ENCODE assay signal across 8 mouse cellular contexts in genomic region chr9:107478979-107479378, GRCm38 (mm10). TPM values are rescaled to one million over a fixed set of nuclear protein-coding genes. Genes with fewer than 3 reads are reported as not detected.
DNase-seq lines count a peak whose midpoint lies in the region; ATAC-seq and TF ChIP-seq lines count a peak whose summit lies in the region.

No protein-coding gene starts in this region.

- no peak overlapping the region for H3K4me2 ChIP-seq in intestine, postnatal 0 days (replicated peaks; ENCODE audit: low read depth)
- H3K4me2 ChIP-seq in intestine, embryonic 15.5 days (replicated peaks), result no peak overlapping the region
- H3K4me2 ChIP-seq in hindbrain, embryonic 13.5 days, result peak overlapping the region; percentile 31
- H3K4me2 ChIP-seq in midbrain, embryonic 16.5 days (ENCODE audit: low read length), result no peak overlapping the region

- H3K9ac ChIP-seq in intestine, postnatal 0 days (ENCODE audit: low read depth, low read length), result no peak overlapping the region
- H3K9ac ChIP-seq in intestine, embryonic 15.5 days, result no peak overlapping the region
- H3K9ac ChIP-seq in hindbrain, embryonic 13.5 days, result peak overlapping the region; percentile 35; the same call in 1 of the 2 replicates
- H3K9ac ChIP-seq in midbrain, embryonic 16.5 days (ENCODE audit: low read depth, low read length), result peak overlapping the region; percentile 45

- ATAC-seq in intestine, postnatal 0 days, result no peak
- no peak for ATAC-seq in intestine, embryonic 15.5 days
- no peak for ATAC-seq in hindbrain, embryonic 13.5 days (ENCODE audit: low FRiP score)
- ATAC-seq in midbrain, embryonic 16.5 days, result no peak

- no peaks in the 10 kb centered on the region for H3K27me3 ChIP-seq in intestine, postnatal 0 days (replicated peaks; ENCODE audit: control insufficient read depth, insufficient read depth, low read length)
- peaks cover 8% of the 10 kb centered on the region; the same call in 1 of the 2 replicates for H3K27me3 ChIP-seq in intestine, embryonic 15.5 days (replicated peaks)
- no peaks in the 10 kb centered on the region for H3K27me3 ChIP-seq in hindbrain, embryonic 13.5 days
- H3K27me3 ChIP-seq in midbrain, embryonic 16.5 days (ENCODE audit: control insufficient read depth, insufficient read depth, low read depth, low read length), result no peaks in the 10 kb centered on the region

- TF ChIP-seq CTCF in intestine, postnatal 0 days (IDR thresholded peaks at IDR 0.05; ENCODE audit: low read depth), result peak; percentile 40

- DNase-seq in ZHBTc4 (ENCODE audit: low read depth, low spot score), result peak; percentile 79
- no peak for DNase-seq in thymus, postnatal 14 days
- no peak for DNase-seq in right cerebral cortex, postnatal 25 days
- no peak for DNase-seq in frontal cortex, postnatal 14 days (ENCODE audit: low spot score in 2 of 2)

- no peaks in the 10 kb centered on the region for H3K9me3 ChIP-seq in intestine, postnatal 0 days (ENCODE audit: control insufficient read depth)
- H3K9me3 ChIP-seq in intestine, embryonic 15.5 days, result no peaks in the 10 kb centered on the region
- no peaks in the 10 kb centered on the region for H3K9me3 ChIP-seq in hindbrain, embryonic 13.5 days
- no peaks in the 10 kb centered on the region for H3K9me3 ChIP-seq in midbrain, embryonic 16.5 days (replicated peaks; ENCODE audit: control insufficient read depth, low read length, poor library complexity, severe bottlenecking)

- no peak overlapping the region for H3K27ac ChIP-seq in intestine, postnatal 0 days (ENCODE audit: low read depth, low read length)
- H3K27ac ChIP-seq in intestine, embryonic 15.5 days, result no peak overlapping the region
- H3K27ac ChIP-seq in hindbrain, embryonic 13.5 days, result peak overlapping the region; percentile 91
- H3K27ac ChIP-seq in midbrain, embryonic 16.5 days (ENCODE audit: low read length), result peak overlapping the region; percentile 75

- H3K4me3 ChIP-seq in intestine, postnatal 0 days (ENCODE audit: low read depth, low read length), result no peak overlapping the region
- no peak overlapping the region for H3K4me3 ChIP-seq in intestine, embryonic 15.5 days (replicated peaks)
- no peak overlapping the region for H3K4me3 ChIP-seq in hindbrain, embryonic 13.5 days
- H3K4me3 ChIP-seq in midbrain, embryonic 16.5 days (ENCODE audit: low read depth, low read length), result no peak overlapping the region

- 46% methylated on average over 5 of the region's 5 CpGs for WGBS in intestine, postnatal 0 days
- WGBS in intestine, embryonic 15.5 days, result 44% methylated on average over 5 of the region's 5 CpGs
- 41% methylated on average over 5 of the region's 5 CpGs for WGBS in hindbrain, embryonic 13.5 days
- 33% methylated on average over 5 of the region's 5 CpGs for WGBS in midbrain, embryonic 16.5 days

- H3K36me3 ChIP-seq in intestine, postnatal 0 days (ENCODE audit: control insufficient read depth, insufficient read depth), result no peaks in the 10 kb centered on the region
- H3K36me3 ChIP-seq in intestine, embryonic 15.5 days, result no peaks in the 10 kb centered on the region
- no peaks in the 10 kb centered on the region for H3K36me3 ChIP-seq in hindbrain, embryonic 13.5 days
- H3K36me3 ChIP-seq in midbrain, embryonic 16.5 days (ENCODE audit: control insufficient read depth, insufficient read depth, low read length), result no peaks in the 10 kb centered on the region

- H3K4me1 ChIP-seq in intestine, postnatal 0 days (replicated peaks; ENCODE audit: control insufficient read depth, insufficient read depth, low read length), result no peaks in the 10 kb centered on the region
- H3K4me1 ChIP-seq in intestine, embryonic 15.5 days (replicated peaks), result no peaks in the 10 kb centered on the region
- H3K4me1 ChIP-seq in hindbrain, embryonic 13.5 days (replicated peaks), result peaks cover 57% of the 10 kb centered on the region
- H3K4me1 ChIP-seq in midbrain, embryonic 16.5 days (ENCODE audit: control insufficient read depth, insufficient read depth, low read length), result peaks cover 30% of the 10 kb centered on the region

RNA-seq across cellular contexts. Expression of gene Tmem115, which starts 54.8 kb away (rescaled TPM):
- 36.3 and 38.0 TPM in 2 replicates for polyA plus RNA-seq in intestine, postnatal 0 days (2015; fragmentation: Nextera tagmentation; extraction: Ambion mirVana)
- 42.2 and 43.0 TPM in 2 replicates for polyA plus RNA-seq in intestine, embryonic 15.5 days (2015; fragmentation: Nextera tagmentation; extraction: Ambion mirVana)
- 44.7 and 46.0 TPM in 2 replicates for polyA plus RNA-seq in hindbrain, embryonic 13.5 days (2015; fragmentation: Nextera tagmentation; extraction: Ambion mirVana)
- polyA plus RNA-seq in midbrain, embryonic 16.5 days (2015; fragmentation: Nextera tagmentation; extraction: Ambion mirVana), result 45.2 and 47.2 TPM in 2 replicates

Comparison
In these comparisons a context has a peak if more than half of its experiments do, and no peak if none do; other contexts are left out.
1. H3K27ac ChIP-seq: peak in hindbrain, embryonic 13.5 days (single experiment) and midbrain, embryonic 16.5 days (single experiment); none in intestine, postnatal 0 days (single experiment) and intestine, embryonic 15.5 days (single experiment).
2. H3K9ac ChIP-seq: peak in hindbrain, embryonic 13.5 days (single experiment) and midbrain, embryonic 16.5 days (single experiment); none in intestine, postnatal 0 days (single experiment) and intestine, embryonic 15.5 days (single experiment).